Comparison of ENCODE assay signal across 10 mouse cellular contexts in the genomic region with DNA sequence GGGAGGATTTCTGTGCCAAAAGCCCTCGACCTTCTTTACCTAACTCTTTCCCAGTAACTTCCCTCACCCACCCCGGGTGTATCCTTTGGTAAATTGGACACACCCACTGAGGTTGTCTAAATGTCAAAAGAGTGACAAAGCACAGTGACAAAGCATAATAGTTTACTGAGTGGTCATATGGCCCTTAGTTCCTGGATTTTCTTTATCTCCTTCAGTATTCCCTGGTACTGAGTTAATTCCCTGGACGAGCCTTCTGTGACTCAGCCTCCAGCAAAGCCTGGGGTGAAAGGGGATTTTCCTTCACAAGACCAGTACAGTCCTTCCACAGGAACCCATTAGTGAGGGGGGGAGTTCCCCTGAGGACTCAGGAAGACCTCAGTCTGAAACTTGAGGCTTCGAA. TPM values are rescaled to one million over a fixed set of nuclear protein-coding genes. Genes with fewer than 3 reads are reported as not detected.
DNase-seq lines count a peak whose midpoint lies in the region; ATAC-seq and TF ChIP-seq lines count a peak whose summit lies in the region.
"Had no signal": no experiment of that assay in that cellular context is flagged by ENCODE, and none has a peak within 500 bp of the region (broad histone marks: within the 10 kb centered on the region; RNA-seq: fewer than 3 reads in every experiment).

No protein-coding gene starts in this region.

- no peaks in the 10 kb centered on the region for H3K4me1 ChIP-seq in intestine, postnatal 0 days (replicated peaks; ENCODE audit: control insufficient read depth, insufficient read depth, low read length)

- DNase-seq in CD4-positive, CD25-positive, alpha-beta regulatory T cell, adult 2 months (ENCODE audit: low read depth, low spot score) = peak; percentile 24
- DNase-seq in cerebellum, postnatal 25 days = no peak
- no peak for DNase-seq in cerebellum, adult 8-10 months
- no peak for DNase-seq in adrenal gland, adult 8-10 months
- DNase-seq: gastrocnemius, postnatal 14 days had no signal

- TF ChIP-seq CTCF in C2C12 (IDR thresholded peaks at IDR 0.05; ENCODE audit: control insufficient read depth, insufficient read depth, insufficient read length) = no peak
- no peak for TF ChIP-seq CTCF in intestine, postnatal 0 days (IDR thresholded peaks at IDR 0.05; ENCODE audit: low read depth)

- H3K27me3 ChIP-seq in C2C12 (ENCODE audit: control insufficient read depth, insufficient read depth, insufficient read length) = no peaks in the 10 kb centered on the region
- H3K27me3 ChIP-seq in intestine, postnatal 0 days (replicated peaks; ENCODE audit: control insufficient read depth, insufficient read depth, low read length) = no peaks in the 10 kb centered on the region

- peak overlapping the region; percentile 66 for H3K4me2 ChIP-seq in intestine, postnatal 0 days (replicated peaks; ENCODE audit: low read depth)

- WGBS in intestine, postnatal 0 days = 42% methylated on average over 4 of the region's 4 CpGs

- peaks cover 14% of the 10 kb centered on the region for H3K79me3 ChIP-seq in C2C12 (ENCODE audit: low read depth)

- peak overlapping the region; percentile 10; the same call in 1 of the 2 replicates for H3K27ac ChIP-seq in intestine, postnatal 0 days (ENCODE audit: low read depth, low read length)

- H3K4me3 ChIP-seq in C2C12 (ENCODE audit: insufficient read depth, poor library complexity, severe bottlenecking) = peak overlapping the region; percentile 55
- H3K4me3 ChIP-seq in intestine, postnatal 0 days (ENCODE audit: low read depth, low read length) = peak overlapping the region; percentile 60; the same call in 1 of the 2 replicates

- peaks cover 30% of the 10 kb centered on the region for H3K36me3 ChIP-seq in C2C12 (ENCODE audit: control insufficient read depth, insufficient read depth)
- peaks cover 14% of the 10 kb centered on the region; the same call in 1 of the 2 replicates for H3K36me3 ChIP-seq in intestine, postnatal 0 days (ENCODE audit: control insufficient read depth, insufficient read depth)

- no peak overlapping the region for H3ac ChIP-seq in C2C12 (ENCODE audit: control insufficient read depth, insufficient read length, low read depth)

- H3K9me3 ChIP-seq in intestine, postnatal 0 days (ENCODE audit: control insufficient read depth) = no peaks in the 10 kb centered on the region

- no peak for ATAC-seq in CD4-positive, CD25-positive, alpha-beta regulatory T cell, adult 4 months
- peak; percentile 31; the same call in 1 of the 2 replicates for ATAC-seq in common myeloid progenitor, adult 5-6 weeks (replicated peaks; ENCODE audit: low read depth, poor library complexity, severe bottlenecking)
- no peak for ATAC-seq in intestine, postnatal 0 days

- 0 out of 2 replicates have a peak overlapping the region, but pooled peaks have one; percentile 4 for H3K9ac ChIP-seq in intestine, postnatal 0 days (ENCODE audit: low read depth, low read length)

- peaks cover 35% of the 10 kb centered on the region for H3K79me2 ChIP-seq in C2C12 (ENCODE audit: control insufficient read depth, insufficient read depth)

TF ChIP-seq in C2C12, 6 proteins besides CTCF, POLR2A, EP300 and RAD21:
- no peak for TF ChIP-seq MYOD1 (IDR thresholded peaks at IDR 0.05; ENCODE audit: control insufficient read depth, insufficient read length, low read depth)
- TF ChIP-seq USF1 (IDR thresholded peaks at IDR 0.05; ENCODE audit: low read depth) = peak; percentile 78

RNA-seq across cellular contexts. Expression of gene Prr13, which starts 2.1 kb away (rescaled TPM):
- polyA plus RNA-seq in CD4-positive, CD25-positive, alpha-beta regulatory T cell, adult 4 months (2017; shearing (Covaris generic)) = 1,000 to 10,000 TPM; 1,029 to 1,286 TPM
- polyA plus RNA-seq in C2C12 (2012; fragmentation: generic; extraction: Trizol) = 113 TPM
- 38.7 and 51.2 TPM in 2 replicates for total RNA-seq in common myeloid progenitor, adult 5-6 weeks (2017)
- 394 and 398 TPM in 2 replicates for polyA plus RNA-seq in intestine, postnatal 0 days (2015; fragmentation: Nextera tagmentation; extraction: Ambion mirVana)
- total RNA-seq in adrenal gland, adult 8-10 months (2022) = 100 to 1,000 TPM in 2 of 4 experiments, 10 to 100 TPM in 2; 71.8 to 170 (median 96.4) TPM

RNA-seq across cellular contexts. Expression of gene Pcbp2, which starts 9.4 kb away (rescaled TPM):
- polyA plus RNA-seq in CD4-positive, CD25-positive, alpha-beta regulatory T cell, adult 4 months (2017; shearing (Covaris generic)) = 100 to 1,000 TPM; 198 to 220 TPM
- polyA plus RNA-seq in C2C12 (2012; fragmentation: generic; extraction: Trizol) = 1,132 TPM
- total RNA-seq in common myeloid progenitor, adult 5-6 weeks (2017) = 227 and 349 TPM in 2 replicates
- polyA plus RNA-seq in intestine, postnatal 0 days (2015; fragmentation: Nextera tagmentation; extraction: Ambion mirVana) = 109 and 115 TPM in 2 replicates
- 100 to 1,000 TPM; 594 to 678 (median 630) TPM for total RNA-seq in adrenal gland, adult 8-10 months (2022)

RNA-seq across cellular contexts. Expression of gene Amhr2, which starts 15.8 kb away (rescaled TPM):
- polyA plus RNA-seq in CD4-positive, CD25-positive, alpha-beta regulatory T cell, adult 4 months (2017; shearing (Covaris generic)) = under 1 TPM; 0.63 to 0.71 TPM
- 0.07 TPM for polyA plus RNA-seq in C2C12 (2012; fragmentation: generic; extraction: Trizol)
- total RNA-seq in common myeloid progenitor, adult 5-6 weeks (2017) = not detected in 2 replicates
- polyA plus RNA-seq in intestine, postnatal 0 days (2015; fragmentation: Nextera tagmentation; extraction: Ambion mirVana) = 0.35 and 0.50 TPM in 2 replicates
- 1 to 10 TPM; 1.1 to 1.9 (median 1.6) TPM for total RNA-seq in adrenal gland, adult 8-10 months (2022)

RNA-seq across cellular contexts. Expression of gene Gm10337, which starts 42.6 kb away (rescaled TPM):
- not detected for polyA plus RNA-seq in CD4-positive, CD25-positive, alpha-beta regulatory T cell, adult 4 months (2017; shearing (Covaris generic))
- polyA plus RNA-seq in C2C12 (2012; fragmentation: generic; extraction: Trizol) = not detected
- not detected in 2 replicates for total RNA-seq in common myeloid progenitor, adult 5-6 weeks (2017)
- 3.5 TPM in 1 of 2 replicates, not detected in the other for polyA plus RNA-seq in intestine, postnatal 0 days (2015; fragmentation: Nextera tagmentation; extraction: Ambion mirVana)
- 1 to 10 TPM in 3 of 4 experiments, not detected in 1; 3.5 to 9.2 (median 8.3) TPM for total RNA-seq in adrenal gland, adult 8-10 months (2022)
- total RNA-seq: gastrocnemius, postnatal 14 days; left cerebral cortex, adult 18-20 months had no signal

RNA-seq across cellular contexts. Expression of gene Sp1, which starts 55.0 kb away (rescaled TPM):
- 10 to 100 TPM; 19.0 to 22.2 TPM for polyA plus RNA-seq in CD4-positive, CD25-positive, alpha-beta regulatory T cell, adult 4 months (2017; shearing (Covaris generic))
- 13.4 TPM for polyA plus RNA-seq in C2C12 (2012; fragmentation: generic; extraction: Trizol)
- 65.3 and 87.3 TPM in 2 replicates for total RNA-seq in common myeloid progenitor, adult 5-6 weeks (2017)
- polyA plus RNA-seq in intestine, postnatal 0 days (2015; fragmentation: Nextera tagmentation; extraction: Ambion mirVana) = 5.6 and 5.8 TPM in 2 replicates
- total RNA-seq in adrenal gland, adult 8-10 months (2022) = 10 to 100 TPM; 75.8 to 97.0 (median 91.9) TPM
